Comparison of ENCODE assay signal across 13 mouse cellular contexts in the genomic region with DNA sequence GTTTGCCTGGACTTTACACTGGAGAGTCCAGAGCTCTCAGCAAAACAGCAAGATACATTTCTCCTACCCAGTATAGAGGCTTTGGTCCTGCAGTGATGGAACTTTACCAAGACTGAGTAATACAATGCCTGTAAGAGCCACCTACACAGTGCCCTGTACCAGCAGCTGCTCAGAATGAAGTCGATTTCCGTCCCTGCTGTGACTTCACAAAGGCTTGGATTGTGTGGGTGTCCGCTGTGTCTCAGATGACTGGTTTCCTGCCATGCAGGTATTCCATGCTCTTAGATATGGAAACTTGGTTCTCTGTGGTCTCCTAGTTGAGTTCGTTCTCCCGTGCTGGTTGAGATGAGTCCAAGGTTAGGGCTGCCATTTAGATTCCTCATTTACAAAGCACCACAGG.
A peak's percentile ranks its signal among the peaks of the same experiment; 100 is the strongest.
DNase-seq lines count a peak whose midpoint lies in the region; ATAC-seq and TF ChIP-seq lines count a peak whose summit lies in the region.
"Had no signal": no experiment of that assay in that cellular context is flagged by ENCODE, and none has a peak within 500 bp of the region (broad histone marks: within the 10 kb centered on the region; RNA-seq: fewer than 3 reads in every experiment).

No protein-coding gene starts in this region.

- no peak for TF ChIP-seq POLR2A in thymus, adult 2 months (IDR thresholded peaks at IDR 0.05; ENCODE audit: control insufficient read depth, extremely low read depth, insufficient read depth, low read length, poor library complexity)

- H3K4me3 ChIP-seq in left cerebral cortex, adult 2 months = no peak overlapping the region
- H3K4me3 ChIP-seq in neural tube, embryonic 15.5 days (replicated peaks) = no peak overlapping the region
- H3K4me3 ChIP-seq in thymus, adult 2 months (ENCODE audit: control insufficient read depth, insufficient read depth, low read length) = no peak overlapping the region

- no peaks in the 10 kb centered on the region for H3K36me3 ChIP-seq in neural tube, embryonic 15.5 days
- H3K36me3 ChIP-seq in thymus, adult 2 months (ENCODE audit: control insufficient read depth, insufficient read depth, low read length) = no peaks in the 10 kb centered on the region

- DNase-seq in cerebellum, postnatal 4 days (ENCODE audit: low spot score in 2 of 2) = no peak
- DNase-seq in left cerebral cortex, adult 2 months (ENCODE audit: extremely low spot score in 1 of 2, low spot score in 2 of 2) = peak in 1 of 2 experiments; percentile 32
- no peak for DNase-seq in left cerebral cortex, postnatal 4 days
- DNase-seq in cerebellum, adult 18-20 months = peak; percentile 72 to 80
- peak; percentile 26 to 31 for DNase-seq in layer of hippocampus, postnatal 36 days
- DNase-seq in thymus, adult 2 months = no peak
- DNase-seq: adrenal gland, postnatal 10 days; heart, postnatal 4 days; kidney, adult 2 months; lung, postnatal 36 days had no signal

- H3K4me2 ChIP-seq in neural tube, embryonic 15.5 days = no peak overlapping the region

- H3K4me1 ChIP-seq in neural tube, embryonic 15.5 days = no peaks in the 10 kb centered on the region
- H3K4me1 ChIP-seq in thymus, adult 2 months (replicated peaks; ENCODE audit: control insufficient read depth, insufficient read depth, low read length) = no peaks in the 10 kb centered on the region

- peak overlapping the region; percentile 28; the same call in 1 of the 2 replicates for H3K27ac ChIP-seq in left cerebral cortex, adult 2 months
- no peak overlapping the region for H3K27ac ChIP-seq in neural tube, embryonic 15.5 days (replicated peaks)
- no peak overlapping the region for H3K27ac ChIP-seq in thymus, adult 2 months (ENCODE audit: control insufficient read depth, insufficient read depth, low read length)
- H3K27ac ChIP-seq: liver, embryonic 14.5 days had no signal

- 87% methylated on average over 5 of the region's 5 CpGs for WGBS in neural tube, embryonic 15.5 days
- WGBS in thymus, adult 2 months = 92% methylated on average over 5 of the region's 5 CpGs

- no peaks in the 10 kb centered on the region for H3K9me3 ChIP-seq in neural tube, embryonic 15.5 days (replicated peaks)

- ATAC-seq in cerebellum, adult (ENCODE audit: insufficient number of reproducible peaks, low FRiP score, low TSS enrichment) = peak; percentile 89
- ATAC-seq in neural tube, embryonic 15.5 days (ENCODE audit: low FRiP score) = no peak

- intact Hi-C loops in left cerebral cortex, adult 2 months (cut with DNase I) = loop anchor here (2.0 kb wide), 1 partner anchor 134 kb away; no protein-coding TSS in a partner anchor
- intact Hi-C loops in left cerebral cortex, postnatal 4 days (cut with DNase I) = no loop called here

- H3K27me3 ChIP-seq in neural tube, embryonic 15.5 days (replicated peaks) = no peaks in the 10 kb centered on the region
- no peaks in the 10 kb centered on the region for H3K27me3 ChIP-seq in thymus, adult 2 months (ENCODE audit: control insufficient read depth, insufficient read depth, low read length)

- no peak for TF ChIP-seq CTCF in left cerebral cortex, adult 2 months (IDR thresholded peaks at IDR 0.05)
- TF ChIP-seq CTCF in thymus, adult 2 months (IDR thresholded peaks at IDR 0.05; ENCODE audit: borderline replicate concordance, control insufficient read depth, extremely low read depth, insufficient read depth, low read length, poor library complexity) = no peak

- no peak overlapping the region for H3K9ac ChIP-seq in neural tube, embryonic 15.5 days (replicated peaks)
- H3K9ac ChIP-seq: liver, embryonic 14.5 days had no signal

Comparison
In these comparisons a context has a peak if more than half of its experiments do, and no peak if none do; other contexts are left out.
1. DNase-seq: peak in cerebellum, adult 18-20 months (2 of 2) and layer of hippocampus, postnatal 36 days (2 of 2); none in cerebellum, postnatal 4 days (0 of 2), left cerebral cortex, postnatal 4 days (single experiment) and thymus, adult 2 months (single experiment).